Mouse (Mus musculus) megakaryocyte-erythroid progenitor cell, adult 5-6 weeks (primary cell): Measurements from ENCODE around the gene Med13l. TPM values are rescaled to one million over a fixed set of nuclear protein-coding genes. Genes with fewer than 3 reads are reported as not detected.

Experiments
- ATAC-seq: replicated peaks from 2 replicates; pipeline ENCODE4 v1.8.0; 2016; ENCODE audit warnings: mild to moderate bottlenecking, inconsistent platforms; ENCODE audit not compliant: severe bottlenecking, poor library complexity, low FRiP score, low TSS enrichment
- total RNA-seq, 2 experiments: library from RNA; stranded (forward) in 1 of 2; stranded (reverse) in 1 of 2; fragments of 200-1000, 215-1000 nt in 1 of 2; fragments of >200 nt in 1 of 2; fragmentation: Nextera tagmentation in 1 of 2; gene quantifications; 2 replicates each; pipeline ENCODE4 v1.2.3; 2014 to 2017

The Med13l gene
- total RNA-seq, 2 experiments from 2014 or later: 11.3 to 25.9 TPM

DNA sequence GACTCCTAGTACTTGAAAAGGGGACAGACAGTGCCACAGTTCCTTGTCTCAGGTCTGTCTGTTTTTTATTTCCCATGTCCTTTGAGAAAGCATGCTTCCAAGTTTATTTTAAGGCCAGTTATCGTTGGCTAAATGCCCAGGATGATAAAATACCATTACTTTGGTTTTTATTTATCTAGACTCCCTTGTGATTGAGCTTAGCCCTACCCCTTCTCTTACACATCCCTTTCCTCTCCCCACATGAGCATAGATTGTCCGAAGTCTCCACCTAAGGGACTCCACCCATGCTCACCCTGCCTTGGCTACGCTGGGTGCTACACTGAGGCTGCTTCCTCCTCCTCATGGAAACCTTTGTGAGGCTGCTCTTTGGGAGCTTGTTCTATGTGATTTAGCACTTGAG lies 115.2 kb downstream of the Med13l start:
- ATAC-seq: no peak

- ATAC-seq: no peak
Observed at GRCm38 (mm10) chr5:118676151-118676918, 115.9 kb downstream of the Med13l start.

- ATAC-seq: no peak
Observed at GRCm38 (mm10) chr5:118679283-118679835, 118.9 kb downstream of the Med13l start.

DNA sequence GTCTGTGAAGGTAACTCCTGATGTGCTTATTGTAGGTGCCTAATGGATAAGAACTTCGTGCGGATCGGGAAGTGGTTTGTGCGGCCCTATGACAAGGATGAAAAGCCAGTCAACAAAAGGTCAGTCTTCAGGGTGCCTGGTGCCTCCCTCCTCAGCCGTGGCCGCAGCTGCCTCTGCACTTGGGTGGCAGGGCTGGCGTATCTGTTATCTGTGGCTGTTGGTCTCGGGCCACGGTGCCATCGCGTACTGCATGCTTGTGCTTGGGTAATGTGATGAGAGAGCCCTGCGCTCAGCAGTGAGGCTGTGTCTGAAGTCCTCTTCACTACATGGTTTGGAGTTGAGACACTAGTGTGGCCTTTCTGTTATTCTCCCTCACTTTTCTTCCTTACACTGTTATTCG lies 120.4 kb downstream of the Med13l start:
- peak; percentile 76 for ATAC-seq

DNA sequence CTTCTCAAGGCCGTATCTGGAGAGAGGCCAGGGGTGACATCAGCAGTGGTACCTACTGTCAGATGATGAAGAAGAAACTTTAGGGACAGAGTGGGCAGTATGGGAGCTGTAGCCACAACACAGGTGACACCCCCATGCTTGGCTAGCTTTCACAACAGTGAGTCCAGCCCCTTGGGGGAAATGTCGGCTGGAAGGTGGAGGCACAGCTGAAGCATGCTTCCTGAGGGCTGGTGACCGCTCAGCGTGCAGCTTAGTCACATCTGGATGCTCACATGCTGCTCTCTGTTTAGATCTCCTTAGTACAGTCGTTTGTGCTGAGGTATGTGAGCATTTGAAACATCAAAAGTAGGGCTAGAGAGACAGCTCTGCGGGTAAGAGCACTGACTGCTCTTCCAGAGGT lies 121.5 kb downstream of the Med13l start:
- ATAC-seq: no peak

- no peak for ATAC-seq
Observed at GRCm38 (mm10) chr5:118685145-118685544, 124.7 kb downstream of the Med13l start.

GRCm38 (mm10) chr5:118686021-118686420 lies 125.5 kb downstream of the Med13l start:
- ATAC-seq: no peak

DNA sequence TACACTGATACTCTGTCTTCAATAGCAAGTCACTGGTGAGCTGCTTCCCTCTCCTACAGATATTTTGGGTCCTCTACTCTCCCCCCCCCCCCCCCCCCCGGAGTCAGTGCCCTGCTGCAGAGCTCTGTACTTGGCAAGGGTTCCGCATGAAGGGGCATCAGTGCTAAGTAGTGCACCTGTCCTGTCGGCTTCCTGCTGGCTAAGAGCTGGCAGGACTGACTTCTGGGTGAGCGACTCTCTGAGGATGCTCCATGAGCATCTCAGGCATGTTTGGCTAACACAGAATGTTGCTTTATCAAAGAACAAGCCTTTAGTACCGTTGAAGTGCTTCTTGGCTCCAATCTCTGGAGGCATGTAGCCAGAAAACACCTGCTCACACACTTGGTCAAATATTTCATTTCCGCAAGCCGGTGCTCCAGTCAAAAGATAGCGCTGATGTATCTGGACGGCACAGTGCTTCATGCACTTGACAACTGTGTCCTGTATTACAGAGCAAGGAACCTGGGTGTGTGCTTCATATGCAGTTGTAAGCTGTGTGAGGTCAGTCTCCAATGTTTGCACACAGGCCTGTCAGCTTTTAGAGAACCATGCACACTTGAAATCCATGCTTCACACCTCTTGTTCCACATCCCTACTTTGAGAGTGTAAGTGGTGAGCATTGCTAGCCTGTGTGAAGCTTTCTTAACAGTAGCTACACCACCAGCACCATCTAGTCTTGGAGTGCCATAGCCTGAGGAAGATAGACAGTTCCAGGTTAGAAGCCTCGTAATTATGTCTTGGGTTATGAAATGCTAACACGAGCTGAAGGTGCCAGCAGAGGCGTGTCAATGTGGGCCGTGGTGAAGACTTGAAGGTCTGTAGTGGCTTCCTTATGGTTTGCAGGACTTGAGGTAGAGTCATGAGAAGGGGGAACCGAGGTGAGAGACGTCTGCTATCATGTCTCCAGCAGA lies 128.7 kb downstream of the Med13l start:
- no peak for ATAC-seq

GRCm38 (mm10) chr5:118691025-118691709 lies 130.7 kb downstream of the Med13l start:
- ATAC-seq: no peak

- ATAC-seq: no peak
Observed at GRCm38 (mm10) chr5:118691710-118692040, 131.2 kb downstream of the Med13l start.

GRCm38 (mm10) chr5:118693996-118694395 lies 133.5 kb downstream of the Med13l start:
- no peak for ATAC-seq

GRCm38 (mm10) chr5:118697073-118697472 lies 136.6 kb downstream of the Med13l start:
- no peak for ATAC-seq

DNA sequence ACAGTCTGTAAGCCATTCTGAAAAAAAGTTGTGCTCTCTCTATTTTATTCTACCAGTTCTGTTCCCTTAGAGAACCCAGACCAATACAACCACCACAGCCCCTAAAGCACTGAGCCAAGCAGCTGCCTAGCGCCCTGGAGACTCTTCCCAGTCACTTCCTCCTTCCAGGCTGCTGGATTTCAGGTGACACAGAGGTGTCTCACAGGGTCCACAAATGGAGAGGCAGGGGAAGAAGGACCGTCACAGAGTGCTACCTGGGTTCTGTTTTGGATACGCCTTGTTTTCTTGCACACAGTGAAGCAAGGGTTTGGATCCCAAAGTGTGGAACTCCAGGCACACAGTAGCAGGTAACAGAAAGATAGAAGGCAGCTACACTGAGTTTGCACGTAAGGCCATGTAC lies 140.5 kb downstream of the Med13l start:
- no peak for ATAC-seq

DNA sequence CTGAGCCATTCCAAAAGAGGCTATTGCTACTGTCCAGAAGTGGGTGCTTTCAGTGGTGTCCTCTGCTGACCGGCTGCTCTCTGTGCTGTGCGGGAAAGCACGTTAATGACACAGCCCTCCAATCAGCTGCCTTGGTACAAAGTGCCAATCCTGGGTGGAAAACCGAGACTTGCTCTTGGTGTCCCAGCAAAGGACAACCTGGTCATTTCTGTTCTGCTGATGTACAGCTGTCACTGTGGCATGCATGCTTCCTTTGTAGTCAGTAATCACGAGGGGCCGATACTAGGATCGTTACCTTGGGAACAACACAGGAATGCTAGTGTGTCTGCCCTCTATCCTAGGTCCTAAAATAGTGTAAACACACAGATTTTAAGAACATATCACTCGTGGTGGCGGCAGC lies 142.2 kb downstream of the Med13l start:
- no peak for ATAC-seq

GRCm38 (mm10) chr5:118704148-118704547 lies 143.7 kb downstream of the Med13l start:
- 0 out of 2 replicates have a peak, but pooled peaks have one; percentile 44 for ATAC-seq

DNA sequence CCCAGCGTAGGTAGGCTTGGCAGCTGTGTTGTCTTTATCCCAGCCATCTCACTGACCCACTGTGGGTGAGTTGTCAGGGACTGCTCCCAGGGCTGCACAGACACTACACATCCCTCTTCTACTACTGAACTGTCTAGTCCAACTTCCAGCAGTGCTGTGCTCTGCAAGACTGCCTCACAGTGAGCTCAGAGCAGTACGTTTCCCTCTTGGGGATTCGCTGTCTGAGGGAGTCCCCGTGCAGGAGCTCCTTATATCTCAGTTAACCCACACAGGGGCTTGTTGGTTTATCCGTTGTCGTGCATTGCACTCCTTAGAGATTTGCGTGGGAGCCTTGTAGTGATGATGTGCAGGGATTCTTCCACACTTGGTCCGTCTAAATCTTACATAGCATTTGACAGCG lies 144.5 kb downstream of the Med13l start:
- no peak for ATAC-seq

DNA sequence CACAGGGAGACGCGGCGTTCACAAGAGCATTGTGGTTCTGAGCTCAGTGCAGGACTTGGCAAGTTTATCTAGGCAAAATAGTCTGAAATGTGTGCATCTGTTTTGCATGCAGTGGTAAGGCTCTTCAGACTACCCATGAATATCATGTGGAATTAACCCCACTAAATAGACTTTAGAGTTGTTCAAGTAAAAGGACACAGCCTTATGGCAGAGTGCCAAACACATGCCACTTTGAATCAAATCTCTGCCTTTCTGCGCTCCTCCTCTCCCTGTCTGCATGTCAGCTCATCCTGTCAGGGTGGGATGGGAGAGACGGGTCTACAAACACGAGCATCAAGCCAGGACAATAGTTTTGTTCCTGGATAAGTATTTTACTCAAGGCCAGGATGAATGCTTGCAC lies 145.5 kb downstream of the Med13l start:
- no peak for ATAC-seq

- ATAC-seq: no peak
Observed at GRCm38 (mm10) chr5:118706414-118706813, 145.9 kb downstream of the Med13l start.

- ATAC-seq: no peak
Observed at GRCm38 (mm10) chr5:118707501-118707900, 147.0 kb downstream of the Med13l start.
